Mouse (Mus musculus) lung, postnatal 0 days (tissue): ENCODE data around the gene Cfap299.

Experiments
- CTCF ChIP-seq: IDR thresholded peaks from 2 replicates; pipeline ENCODE4 v1.5.1; 2016; ENCODE audit warnings: antibody characterized with exemption, mild to moderate bottlenecking
- EP300 ChIP-seq: IDR thresholded peaks from 2 replicates; pipeline ENCODE4 v1.6.1; 2016; ENCODE audit warnings: antibody characterized with exemption, mild to moderate bottlenecking, control low read depth

- no peak for TF ChIP-seq CTCF
- TF ChIP-seq EP300 = no peak
These were observed 154.4 kb downstream of the Cfap299 start for GRCm38 (mm10) chr5:98483507-98483906.
